Mouse (Mus musculus) embryonic facial prominence, embryonic 14.5 days (tissue): Measurements from ENCODE around the gene Kcnk3. TPM values are rescaled to one million over a fixed set of nuclear protein-coding genes. Genes with fewer than 3 reads are reported as not detected.

Source experiments
- ATAC-seq: fragments of 200-750 bp; cut with Nextera tagmentation; 2 replicates; pipeline ENCODE4 v1.8.0; 2017; ENCODE audit warnings: low read depth, moderate number of reproducible peaks, moderate TSS enrichment
- DNase-seq: peaks from one replicate; pipeline ENCODE4 v3.0.0-alpha.2; 2015; ENCODE audit warnings: low spot score
- H3K27ac ChIP-seq: fragments of 300-500 bp; sonication (generic); replicated peaks from 2 replicates; pipeline ENCODE4 v1.5.1; 2014; ENCODE audit warnings: low read depth, mild to moderate bottlenecking, low read length, moderate library complexity
- H3K27me3 ChIP-seq: fragments of 300-500 bp; sonication (generic); replicated peaks from 2 replicates; pipeline ENCODE4 v1.6.1; 2014; ENCODE audit warnings: low read length; ENCODE audit not compliant: control insufficient read depth, insufficient read depth
- H3K36me3 ChIP-seq: fragments of 300-500 bp; sonication (generic); 2 replicates; pipeline ENCODE4 v1.6.1; 2014; ENCODE audit warnings: low read length, mixed read lengths; ENCODE audit not compliant: control insufficient read depth, insufficient read depth
- H3K4me1 ChIP-seq: fragments of 300-500 bp; sonication (generic); 2 replicates; pipeline ENCODE4 v1.6.1; 2014; ENCODE audit warnings: antibody characterized with exemption, low read length; ENCODE audit not compliant: control insufficient read depth, insufficient read depth
- H3K4me2 ChIP-seq: fragments of 300-500 bp; sonication (generic); 2 replicates; pipeline ENCODE4 v1.6.1; 2014; ENCODE audit warnings: low read depth, mild to moderate bottlenecking, low read length, moderate library complexity, mixed read lengths
- H3K4me3 ChIP-seq: fragments of 300-500 bp; sonication (generic); 2 replicates; pipeline ENCODE4 v1.5.1; 2014; ENCODE audit warnings: low read depth, mild to moderate bottlenecking, low read length
- H3K9ac ChIP-seq: fragments of 300-500 bp; sonication (generic); 2 replicates; pipeline ENCODE4 v1.6.1; 2014; ENCODE audit warnings: low read depth, mild to moderate bottlenecking, low read length, moderate library complexity, mixed read lengths
- H3K9me3 ChIP-seq: fragments of 300-500 bp; sonication (generic); 2 replicates; pipeline ENCODE4 v1.6.1; 2016; ENCODE audit warnings: low read length; ENCODE audit not compliant: control insufficient read depth
- WGBS: fragments of 180-500 bp; shearing (Covaris S2); extraction: QIAGEN DNeasy Blood & Tissue Kit; methylation state at CpG from one replicate; pipeline ENCODE4 v1.1.7; 2014; 5-methylcytosine and 5-hydroxymethylcytosine counted together
- polyA plus RNA-seq: library from polyadenylated mRNA; unstranded; fragments of >200 nt; fragmentation: Nextera tagmentation; extraction: Ambion mirVana; gene quantifications from 2 replicates; pipeline ENCODE4 v1.2.1, GENCODE M21; 2014

Gene Kcnk3
- polyA plus RNA-seq, 1 experiment from 2014 or later, result 2.9 TPM

GRCm38 (mm10) chr5:30620567-30620966 is 32.6 kb downstream of the Kcnk3 start:
- no peak overlapping the region for H3K9ac ChIP-seq
- peaks cover 12% of the 10 kb centered on the region; the same call in 1 of the 2 replicates for H3K4me1 ChIP-seq
- no peak overlapping the region for H3K4me3 ChIP-seq
- ATAC-seq (no peak), DNase-seq (no peak)
- H3K27me3 ChIP-seq, result peaks cover 15% of the 10 kb centered on the region
- no peaks in the 10 kb centered on the region for H3K36me3 ChIP-seq
- WGBS, result 98% methylated on average over 20 of the region's 20 CpGs
- no peak overlapping the region for H3K27ac ChIP-seq
- no peak overlapping the region for H3K4me2 ChIP-seq
- H3K9me3 ChIP-seq, result no peaks in the 10 kb centered on the region

GRCm38 (mm10) chr5:30621211-30621790 is 33.3 kb downstream of the Kcnk3 start:
- WGBS, result 89% methylated on average over 9 of the region's 9 CpGs
- no peak overlapping the region; the same call in 1 of the 2 replicates for H3K9ac ChIP-seq
- no peak overlapping the region for H3K4me3 ChIP-seq
- no peak for DNase-seq
- ATAC-seq, result no peak
- no peaks in the 10 kb centered on the region for H3K9me3 ChIP-seq
- H3K4me2 ChIP-seq, result peak overlapping the region; percentile 91
- peaks cover 15% of the 10 kb centered on the region for H3K27me3 ChIP-seq
- H3K27ac ChIP-seq, result no peak overlapping the region
- no peaks in the 10 kb centered on the region for H3K36me3 ChIP-seq
- peaks cover 12% of the 10 kb centered on the region; the same call in 1 of the 2 replicates for H3K4me1 ChIP-seq

DNA sequence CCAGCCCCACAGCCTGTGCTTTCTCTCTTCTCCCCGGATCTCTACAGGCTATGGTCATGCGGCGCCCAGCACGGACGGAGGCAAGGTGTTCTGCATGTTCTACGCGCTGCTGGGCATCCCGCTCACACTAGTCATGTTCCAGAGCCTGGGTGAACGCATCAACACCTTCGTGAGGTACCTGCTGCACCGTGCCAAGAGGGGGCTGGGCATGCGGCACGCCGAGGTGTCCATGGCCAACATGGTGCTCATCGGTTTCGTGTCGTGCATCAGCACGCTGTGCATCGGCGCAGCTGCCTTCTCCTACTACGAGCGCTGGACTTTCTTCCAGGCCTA is 33.8 kb downstream of the Kcnk3 start:
- Histone ChIP-seq H3K4me2 (peak overlapping the region; percentile 91), H3K36me3 (no peaks in the 10 kb centered on the region), H3K27me3 (peaks cover 15% of the 10 kb centered on the region), H3K27ac (no peak overlapping the region), H3K9me3 (no peaks in the 10 kb centered on the region), H3K9ac (peak overlapping the region; percentile 60), H3K4me1 (peaks cover 12% of the 10 kb centered on the region; the same call in 1 of the 2 replicates), H3K4me3 (peak overlapping the region; percentile 50)
- no peak for DNase-seq
- 49% methylated on average over 22 of the region's 22 CpGs for WGBS
- no peak for ATAC-seq

GRCm38 (mm10) chr5:30622177-30622840 is 34.3 kb downstream of the Kcnk3 start:
- Histone ChIP-seq H3K9ac (peak overlapping the region; percentile 60), H3K9me3 (no peaks in the 10 kb centered on the region), H3K36me3 (no peaks in the 10 kb centered on the region), H3K4me1 (peaks cover 12% of the 10 kb centered on the region; the same call in 1 of the 2 replicates), H3K27me3 (peaks cover 15% of the 10 kb centered on the region), H3K27ac (no peak overlapping the region), H3K4me3 (peak overlapping the region; percentile 50), H3K4me2 (peak overlapping the region; percentile 91)
- peak; percentile 22 for DNase-seq
- peak; percentile 56 for ATAC-seq
- WGBS, result 6% methylated on average over 36 of the region's 69 CpGs

- H3K4me3 ChIP-seq, result peak overlapping the region; percentile 50
- 0% methylated on average over 10 of the region's 10 CpGs for WGBS
- peaks cover 15% of the 10 kb centered on the region for H3K27me3 ChIP-seq
- no peaks in the 10 kb centered on the region for H3K9me3 ChIP-seq
- ATAC-seq (peak; percentile 61), DNase-seq (peak; percentile 51)
- peaks cover 12% of the 10 kb centered on the region; the same call in 1 of the 2 replicates for H3K4me1 ChIP-seq
- H3K4me2 ChIP-seq, result peak overlapping the region; percentile 91
- H3K27ac ChIP-seq, result no peak overlapping the region
- H3K9ac ChIP-seq, result peak overlapping the region; percentile 60
- H3K36me3 ChIP-seq, result no peaks in the 10 kb centered on the region
Measured at GRCm38 (mm10) chr5:30622841-30623185, 34.8 kb downstream of the Kcnk3 start.

GRCm38 (mm10) chr5:30623380-30623779 is 35.4 kb downstream of the Kcnk3 start:
- Histone ChIP-seq H3K4me1 (peaks cover 12% of the 10 kb centered on the region; the same call in 1 of the 2 replicates), H3K27me3 (peaks cover 15% of the 10 kb centered on the region), H3K27ac (no peak overlapping the region), H3K9ac (0 out of 2 replicates have a peak overlapping the region, but pooled peaks have one; percentile 60), H3K36me3 (no peaks in the 10 kb centered on the region), H3K9me3 (no peaks in the 10 kb centered on the region), H3K4me2 (peak overlapping the region; percentile 91), H3K4me3 (peak overlapping the region; percentile 50)
- no peak for ATAC-seq
- DNase-seq, result no peak
- 35% methylated on average over 2 of the region's 2 CpGs for WGBS

DNA sequence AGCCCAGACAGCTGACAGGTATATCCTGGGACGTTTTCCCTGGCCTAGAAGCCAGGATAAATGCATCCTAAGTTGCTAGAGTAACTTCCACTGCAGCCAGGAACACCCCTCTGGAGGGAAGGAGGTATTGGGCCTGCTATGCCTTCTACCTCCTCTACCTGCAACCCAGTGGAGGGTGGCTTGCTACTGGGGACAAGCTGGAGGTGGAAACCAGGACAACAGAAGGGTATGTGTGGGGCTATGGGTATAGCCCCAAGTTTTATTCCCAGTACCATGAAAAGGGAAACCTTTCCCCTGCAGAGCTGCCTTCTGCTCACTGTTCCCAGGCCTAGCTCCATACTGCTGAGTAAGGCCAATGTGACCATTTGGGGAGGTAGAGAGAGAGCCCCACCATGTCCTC is 36.3 kb downstream of the Kcnk3 start:
- Histone ChIP-seq H3K4me1 (peaks cover 12% of the 10 kb centered on the region; the same call in 1 of the 2 replicates), H3K9me3 (no peaks in the 10 kb centered on the region), H3K4me3 (no peak overlapping the region), H3K27ac (no peak overlapping the region), H3K9ac (no peak overlapping the region), H3K36me3 (no peaks in the 10 kb centered on the region), H3K27me3 (peaks cover 15% of the 10 kb centered on the region), H3K4me2 (no peak overlapping the region)
- ATAC-seq (no peak), DNase-seq (no peak)
- WGBS, result 36% methylated on average over 1 of the region's 1 CpGs

DNA sequence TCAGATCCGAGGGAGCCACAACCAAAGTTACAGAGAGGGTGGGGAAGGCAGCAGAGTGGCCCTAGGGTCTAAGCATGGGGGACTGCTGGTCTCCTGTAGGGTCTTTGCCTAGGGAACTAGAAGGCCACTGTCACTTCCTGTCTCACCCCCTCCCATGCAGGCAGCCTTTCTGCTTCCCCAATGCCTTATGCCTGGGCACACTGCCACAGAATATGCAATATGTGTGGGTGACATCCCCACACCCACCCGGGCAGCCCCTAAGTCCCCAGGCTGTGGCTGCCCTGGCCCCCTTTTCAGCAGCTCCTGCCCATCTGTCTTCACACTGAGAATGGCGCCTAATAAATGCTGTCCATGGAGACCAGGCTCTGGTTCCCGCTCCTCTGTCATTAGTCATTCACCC is 36.9 kb downstream of the Kcnk3 start:
- Histone ChIP-seq H3K27me3 (peaks cover 15% of the 10 kb centered on the region), H3K4me2 (no peak overlapping the region), H3K4me3 (no peak overlapping the region), H3K27ac (no peak overlapping the region), H3K9ac (no peak overlapping the region), H3K36me3 (no peaks in the 10 kb centered on the region), H3K4me1 (peaks cover 12% of the 10 kb centered on the region; the same call in 1 of the 2 replicates), H3K9me3 (no peaks in the 10 kb centered on the region)
- ATAC-seq (no peak), DNase-seq (no peak)
- 62% methylated on average over 3 of the region's 4 CpGs for WGBS

DNA sequence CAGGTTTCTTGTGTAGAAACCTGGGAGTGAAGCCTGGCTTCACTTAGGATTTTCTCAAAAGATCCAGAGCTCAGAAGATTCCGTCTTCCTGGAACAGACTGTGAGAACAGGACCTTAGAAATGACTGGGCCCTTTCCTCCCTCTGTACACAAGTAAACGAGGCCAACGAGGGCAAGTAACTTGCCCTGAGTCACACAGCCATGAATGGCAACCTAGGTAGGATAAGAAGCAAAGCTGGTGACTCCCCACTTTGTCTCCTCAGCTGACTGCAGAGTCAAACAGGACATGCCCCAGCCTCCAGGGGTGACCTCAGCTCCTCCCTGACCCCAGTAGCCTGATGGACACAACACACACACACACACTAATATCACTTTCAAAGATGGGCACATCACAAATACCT is 37.4 kb downstream of the Kcnk3 start:
- H3K4me3 ChIP-seq, result no peak overlapping the region
- H3K27ac ChIP-seq, result no peak overlapping the region
- no peak overlapping the region for H3K9ac ChIP-seq
- no peaks in the 10 kb centered on the region for H3K9me3 ChIP-seq
- peaks cover 15% of the 10 kb centered on the region for H3K27me3 ChIP-seq
- no peak for ATAC-seq
- no peak overlapping the region for H3K4me2 ChIP-seq
- no peak for DNase-seq
- H3K36me3 ChIP-seq, result no peaks in the 10 kb centered on the region
- 64% methylated on average over 3 of the region's 3 CpGs for WGBS
- peaks cover 12% of the 10 kb centered on the region; the same call in 1 of the 2 replicates for H3K4me1 ChIP-seq
